Mouse (Mus musculus) bone marrow macrophage, adult 2 months (primary cell): ENCODE data around the gene Csnk2b. TPM values are rescaled to one million over a fixed set of nuclear protein-coding genes. Genes with fewer than 3 reads are reported as not detected.

Experiments used
- H3K27ac ChIP-seq: 2 replicates; pipeline ENCODE4 v1.5.1; 2012; ENCODE audit warnings: low read depth, low read length; ENCODE audit not compliant: insufficient read depth
- H3K4me1 ChIP-seq: 2 replicates; pipeline ENCODE4 v1.6.1; 2012; ENCODE audit warnings: low read length; ENCODE audit not compliant: control insufficient read depth, insufficient read depth
- H3K4me3 ChIP-seq: 2 replicates; pipeline ENCODE4 v1.5.1; 2012; ENCODE audit warnings: mild to moderate bottlenecking, low read length, moderate library complexity; ENCODE audit not compliant: insufficient read depth
- CTCF ChIP-seq: IDR thresholded peaks from 2 replicates; pipeline ENCODE4 v1.5.1; 2012; ENCODE audit warnings: low read depth, mild to moderate bottlenecking, low read length, moderate library complexity
- POLR2A ChIP-seq: IDR thresholded peaks from 2 replicates; pipeline ENCODE4 v1.6.1; 2012; ENCODE audit warnings: mild to moderate bottlenecking, low read depth, low read length, borderline replicate concordance
- polyA plus RNA-seq: library from polyadenylated mRNA; stranded (reverse); fragments of >200 nt; gene quantifications from 2 replicates; pipeline ENCODE4 v1.2.4, GENCODE M21; 2012; ENCODE audit not compliant: missing spikeins, insufficient read depth, insufficient read length

The Csnk2b gene
- polyA plus RNA-seq, 1 experiment = 143 TPM

- Histone ChIP-seq H3K27ac (peak within 1 kb of the TSS; percentile 94), H3K4me3 (peak within 1 kb of the TSS; percentile 94), H3K4me1 (no peaks in the 10 kb centered on the region)
- TF ChIP-seq POLR2A (no peak), CTCF (no peak)
Observed at GRCm38 (mm10) chr17:35088825-35089644, 32.8 kb downstream of the Csnk2b start, which contains the start of gene Abhd16a. Gene Abhd16a, plus strand, starts transcription at chr17:35089263.

DNA sequence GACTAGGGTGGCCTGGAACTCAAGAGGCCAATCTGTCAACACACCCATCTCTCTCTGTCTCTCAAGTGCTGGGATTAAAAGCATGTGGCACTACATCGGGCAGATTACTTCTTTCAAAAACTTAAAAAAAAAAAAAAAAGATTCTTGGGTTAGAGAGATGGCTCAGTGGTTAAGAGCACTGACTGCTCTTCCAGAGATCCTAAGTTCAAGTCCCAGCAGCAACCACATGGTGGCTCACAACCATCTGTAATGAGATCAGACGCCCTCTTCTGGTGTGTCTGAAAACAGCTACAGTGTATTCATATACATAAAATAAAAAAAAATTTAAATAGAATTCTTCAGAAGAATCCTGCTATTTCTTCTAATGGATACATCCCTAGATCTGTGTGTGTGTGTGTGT lies 33.7 kb downstream of the Csnk2b start:
- TF ChIP-seq POLR2A (no peak), CTCF (no peak)
- Histone ChIP-seq H3K4me1 (no peaks in the 10 kb centered on the region), H3K27ac (no peak overlapping the region), H3K4me3 (no peak overlapping the region)

GRCm38 (mm10) chr17:35085208-35085865 lies 36.5 kb downstream of the Csnk2b start, which contains the start of gene Ly6g6f:
Gene Ly6g6f, minus strand, starts transcription at chr17:35085610.
- Histone ChIP-seq H3K4me3 (no peak within 1 kb of the TSS), H3K27ac (no peak within 1 kb of the TSS), H3K4me1 (peaks cover 7% of the 10 kb centered on the region)
- TF ChIP-seq CTCF (no peak), POLR2A (no peak)

GRCm38 (mm10) chr17:35083929-35084497 lies 37.8 kb downstream of the Csnk2b start:
- H3K4me1 ChIP-seq = peaks cover 15% of the 10 kb centered on the region
- H3K27ac ChIP-seq = no peak overlapping the region
- no peak for TF ChIP-seq CTCF
- TF ChIP-seq POLR2A = no peak
- H3K4me3 ChIP-seq = no peak overlapping the region

- TF ChIP-seq CTCF (no peak), POLR2A (no peak)
- Histone ChIP-seq H3K4me3 (no peak overlapping the region), H3K4me1 (peaks cover 18% of the 10 kb centered on the region), H3K27ac (no peak overlapping the region)
Observed at GRCm38 (mm10) chr17:35082841-35083576, 38.8 kb downstream of the Csnk2b start.

- no peak for TF ChIP-seq POLR2A
- TF ChIP-seq CTCF = no peak
- Histone ChIP-seq H3K4me3 (no peak overlapping the region), H3K27ac (no peak overlapping the region), H3K4me1 (peaks cover 24% of the 10 kb centered on the region)
Observed at GRCm38 (mm10) chr17:35080710-35081109, 41.1 kb downstream of the Csnk2b start.

GRCm38 (mm10) chr17:35080248-35080647 lies 41.6 kb downstream of the Csnk2b start:
- no peak overlapping the region for H3K4me3 ChIP-seq
- no peak overlapping the region for H3K27ac ChIP-seq

DNA sequence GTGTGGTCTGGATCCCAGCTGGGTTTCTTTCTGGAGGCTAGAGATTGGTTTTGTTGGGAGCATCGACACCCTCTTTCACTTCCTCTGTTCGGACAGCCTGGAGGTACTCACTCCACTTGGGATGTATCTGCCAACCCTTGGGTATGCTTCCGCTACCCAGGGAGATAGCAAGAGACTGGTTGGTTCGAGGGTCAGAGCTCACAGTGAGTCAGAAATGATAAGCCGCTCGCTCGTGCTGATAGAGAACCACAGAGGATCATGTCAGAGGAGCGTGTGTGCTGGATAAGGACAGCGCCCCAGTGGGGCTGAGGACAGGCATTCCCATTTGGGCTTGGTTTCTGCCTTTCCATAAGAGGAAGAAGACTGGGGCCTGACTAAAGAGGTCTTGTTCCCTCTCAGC lies 42.1 kb downstream of the Csnk2b start:
- Histone ChIP-seq H3K4me1 (peaks cover 24% of the 10 kb centered on the region), H3K27ac (no peak overlapping the region), H3K4me3 (no peak overlapping the region)
- TF ChIP-seq POLR2A (no peak), CTCF (no peak)

More at GRCm38 (mm10) chr17:35080248-35080647, 41.6 kb downstream of the Csnk2b start:
- H3K4me1 ChIP-seq = peaks cover 24% of the 10 kb centered on the region
- TF ChIP-seq CTCF (no peak), POLR2A (no peak)

GRCm38 (mm10) chr17:35077786-35078233 lies 44.0 kb downstream of the Csnk2b start, which contains the start of gene Ly6g6d:
Gene Ly6g6d, minus strand, starts transcription at chr17:35078065.
- peak within 1 kb of the TSS; percentile 37 for H3K4me3 ChIP-seq
- peak; percentile 32; the same call in 1 of the 2 replicates for TF ChIP-seq CTCF
- no peak for TF ChIP-seq POLR2A
- peaks cover 24% of the 10 kb centered on the region for H3K4me1 ChIP-seq
- H3K27ac ChIP-seq = no peak within 1 kb of the TSS
